Mouse (Mus musculus) G1E (cell line): ENCODE data around the gene Gm14443.
"Not testable (repeated sequence)": the region's sequence is repeated elsewhere in the genome, so short reads cannot be mapped to it uniquely, and the experiment has no call there.

Experiments used
- CTCF ChIP-seq: IDR thresholded peaks from 2 replicates; pipeline ENCODE4 v1.5.1; 2012; ENCODE audit warnings: low read depth, low read length, inconsistent platforms, mixed read lengths
- GATA1 ChIP-seq: IDR thresholded peaks from 2 replicates; pipeline ENCODE4 v1.6.1; 2012; ENCODE audit warnings: borderline replicate concordance, low read length, inconsistent platforms, mixed read lengths
- GATA2 ChIP-seq: IDR thresholded peaks from 2 replicates; pipeline ENCODE4 v1.6.1; 2012; ENCODE audit warnings: low read depth, low read length, inconsistent platforms, borderline replicate concordance
- TAL1 ChIP-seq: conservative IDR thresholded peaks from 2 replicates; pipeline ENCODE4 v1.6.1; 2012; ENCODE audit warnings: low read depth, low read length, inconsistent platforms, mixed read lengths

DNA sequence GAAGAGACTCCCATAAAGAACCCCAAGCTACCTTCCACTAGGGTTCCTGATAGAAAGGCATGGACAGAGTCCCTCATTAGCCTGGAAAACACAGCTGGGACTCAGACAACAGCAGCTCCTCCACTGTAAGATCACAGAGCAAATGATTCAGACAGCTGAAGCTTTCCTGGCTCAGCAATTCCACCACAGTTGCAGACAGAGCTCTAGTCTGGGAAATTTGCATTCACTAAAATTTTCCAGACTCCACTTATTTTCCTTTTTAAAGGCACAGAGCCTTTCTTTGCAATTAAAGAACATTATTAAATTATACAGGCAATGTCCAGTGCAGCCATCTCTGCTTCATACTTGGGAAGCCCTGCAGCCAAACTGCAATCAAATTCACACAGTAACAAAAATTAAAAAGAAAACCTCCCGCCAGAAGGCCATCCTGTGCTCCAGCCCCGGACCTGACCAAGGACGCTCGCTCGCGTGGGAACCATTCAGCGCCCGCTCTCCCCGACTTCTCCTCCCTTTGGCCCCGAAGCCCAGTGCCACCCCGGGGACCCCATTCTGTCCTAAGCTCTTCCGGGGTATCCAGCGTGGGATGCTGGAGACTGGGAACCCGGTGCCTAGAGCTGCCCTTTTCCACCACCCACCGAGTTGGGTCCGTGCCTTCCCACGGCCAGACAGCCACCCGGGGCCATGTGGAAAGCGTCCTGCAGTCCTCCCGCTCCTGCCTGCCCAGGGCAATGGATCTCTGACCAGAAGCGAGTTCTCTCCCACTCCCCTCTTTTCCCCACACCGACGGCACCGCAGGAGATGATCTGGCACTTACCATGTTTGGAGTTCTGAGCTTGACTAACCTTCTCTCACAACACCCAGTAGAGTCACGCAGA, 34.3 kb downstream of the Gm14443 start:
- not testable (repeated sequence) for TF ChIP-seq CTCF, GATA1, GATA2, TAL1
